Mouse (Mus musculus) neural tube, embryonic 11.5 days (tissue): ENCODE data around the gene Sirt1. TPM values are rescaled to one million over a fixed set of nuclear protein-coding genes. Genes with fewer than 3 reads are reported as not detected.

Experiments
- ATAC-seq: fragments of 200-750 bp; cut with Nextera tagmentation; 2 replicates; pipeline ENCODE4 v1.8.0; 2017; ENCODE audit warnings: moderate number of reproducible peaks, mild to moderate bottlenecking, moderate TSS enrichment, moderate library complexity; ENCODE audit not compliant: insufficient read depth, low FRiP score, low TSS enrichment
- DNase-seq: peaks from one replicate; pipeline ENCODE4 v3.0.0-alpha.2; 2015; ENCODE audit warnings: low spot score
- H3K27ac ChIP-seq: fragments of 300-500 bp; sonication (generic); 2 replicates; pipeline ENCODE4 v1.5.1; 2014; ENCODE audit warnings: low read depth, mild to moderate bottlenecking, low read length
- H3K27me3 ChIP-seq: fragments of 300-500 bp; sonication (generic); 2 replicates; pipeline ENCODE4 v1.6.1; 2014; ENCODE audit warnings: mild to moderate bottlenecking, low read length, mixed read lengths; ENCODE audit not compliant: control insufficient read depth, insufficient read depth
- H3K36me3 ChIP-seq: fragments of 300-500 bp; sonication (generic); 2 replicates; pipeline ENCODE4 v1.6.1; 2014; ENCODE audit warnings: mild to moderate bottlenecking, low read length, moderate library complexity, mixed read lengths; ENCODE audit not compliant: control insufficient read depth, insufficient read depth
- H3K4me1 ChIP-seq: fragments of 300-500 bp; sonication (generic); 2 replicates; pipeline ENCODE4 v1.6.1; 2014; ENCODE audit warnings: low read length, mixed read lengths; ENCODE audit not compliant: control insufficient read depth, insufficient read depth
- H3K4me2 ChIP-seq: fragments of 300-500 bp; sonication (generic); 2 replicates; pipeline ENCODE4 v1.6.1; 2014; ENCODE audit warnings: low read depth, mild to moderate bottlenecking, moderate library complexity
- H3K4me3 ChIP-seq: fragments of 300-500 bp; sonication (generic); 2 replicates; pipeline ENCODE4 v1.5.1; 2014; ENCODE audit warnings: low read depth, low read length
- H3K9ac ChIP-seq: fragments of 300-500 bp; sonication (generic); 2 replicates; pipeline ENCODE4 v1.6.1; 2014; ENCODE audit warnings: mild to moderate bottlenecking, low read length
- H3K9me3 ChIP-seq: fragments of 300-500 bp; sonication (generic); 2 replicates; pipeline ENCODE4 v1.6.1; 2016; ENCODE audit warnings: low read length; ENCODE audit not compliant: control insufficient read depth
- WGBS: fragments of 180-500 bp; shearing (Covaris S2); extraction: QIAGEN DNeasy Blood & Tissue Kit; methylation state at CpG from one replicate; pipeline ENCODE4 v1.1.7; 2014; 5-methylcytosine and 5-hydroxymethylcytosine counted together
- polyA plus RNA-seq: library from polyadenylated mRNA; unstranded; fragments of >200 nt; fragmentation: Nextera tagmentation; extraction: Ambion mirVana; gene quantifications from 2 replicates; pipeline ENCODE4 v1.2.1, GENCODE M21; 2014

The Sirt1 gene
- polyA plus RNA-seq, 1 experiment from 2014 or later: 13.3 TPM

DNA sequence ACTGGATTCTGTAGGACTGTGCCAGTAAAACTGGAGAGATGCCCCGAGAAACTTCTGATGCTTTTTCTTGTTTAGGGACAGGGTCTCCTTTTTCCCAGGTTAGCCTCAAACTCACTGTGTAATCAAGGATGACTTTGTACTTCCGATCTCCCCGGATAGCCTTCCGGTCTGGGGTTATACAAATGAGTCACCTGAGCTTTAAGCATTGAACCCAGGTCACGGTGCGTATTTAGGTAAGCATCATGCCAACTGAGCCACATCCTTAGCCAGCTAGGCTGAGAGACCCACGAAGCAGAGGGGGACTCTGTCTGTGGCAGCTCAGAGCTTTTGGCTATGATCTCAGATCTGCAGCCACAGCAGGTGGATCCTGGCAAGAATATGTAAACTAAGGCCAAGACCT lies 30.8 kb downstream of the Sirt1 start:
- Histone ChIP-seq H3K4me1 (no peaks in the 10 kb centered on the region), H3K9me3 (no peaks in the 10 kb centered on the region), H3K9ac (no peak overlapping the region), H3K36me3 (no peaks in the 10 kb centered on the region), H3K4me3 (no peak overlapping the region), H3K27me3 (no peaks in the 10 kb centered on the region), H3K27ac (no peak overlapping the region), H3K4me2 (no peak overlapping the region)
- no peak for DNase-seq
- no peak for ATAC-seq
- 89% methylated on average over 7 of the region's 7 CpGs for WGBS

DNA sequence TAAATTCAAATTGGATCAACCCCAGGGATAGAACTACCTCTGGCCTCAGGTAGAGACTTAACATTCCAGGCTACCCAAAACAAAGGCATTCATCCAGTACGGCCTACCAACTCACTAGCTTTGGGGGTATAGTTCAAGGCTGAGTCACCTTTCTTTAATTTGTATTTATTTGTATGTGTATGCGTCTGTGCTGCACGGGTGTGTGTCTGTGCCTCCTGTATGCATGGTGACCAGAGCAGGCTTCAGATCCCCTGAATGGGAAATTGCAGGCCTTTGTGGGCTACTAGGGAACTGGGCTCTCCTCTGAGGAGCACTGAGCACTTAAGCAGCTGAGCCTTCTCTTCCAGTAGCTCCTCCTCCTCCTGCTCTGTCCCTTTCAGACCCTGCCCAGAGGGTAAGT lies 33.2 kb downstream of the Sirt1 start:
- Histone ChIP-seq H3K27me3 (no peaks in the 10 kb centered on the region), H3K4me2 (no peak overlapping the region), H3K27ac (no peak overlapping the region), H3K36me3 (no peaks in the 10 kb centered on the region), H3K4me3 (no peak overlapping the region), H3K9me3 (no peaks in the 10 kb centered on the region), H3K9ac (no peak overlapping the region), H3K4me1 (no peaks in the 10 kb centered on the region)
- DNase-seq: no peak
- WGBS: 52% methylated on average over 3 of the region's 3 CpGs
- ATAC-seq: no peak

DNA sequence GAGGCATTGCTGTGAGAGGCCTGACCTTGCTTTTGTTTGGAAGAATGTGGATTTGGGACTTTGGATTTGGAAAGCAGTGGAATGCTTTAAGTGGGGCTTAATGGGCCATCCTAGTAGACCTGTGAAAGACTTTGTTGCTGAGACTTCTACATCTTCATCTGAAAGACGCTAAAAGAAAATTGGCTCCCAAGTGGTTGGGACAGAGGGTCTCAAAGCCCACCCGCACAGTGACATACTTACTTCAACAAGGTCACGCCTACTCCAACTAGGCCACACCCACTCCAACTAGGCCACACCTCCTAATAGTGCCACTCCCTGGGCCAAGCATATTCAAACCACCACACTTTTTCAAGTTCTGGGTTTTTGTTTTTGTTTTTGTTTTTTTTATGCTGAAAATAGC lies 36.8 kb downstream of the Sirt1 start:
- H3K27ac ChIP-seq: no peak overlapping the region
- no peaks in the 10 kb centered on the region for H3K4me1 ChIP-seq
- H3K9me3 ChIP-seq: no peaks in the 10 kb centered on the region
- H3K9ac ChIP-seq: no peak overlapping the region
- ATAC-seq (no peak), DNase-seq (no peak)
- H3K4me2 ChIP-seq: no peak overlapping the region
- WGBS: 92% methylated on average over 3 of the region's 3 CpGs
- H3K27me3 ChIP-seq: no peaks in the 10 kb centered on the region
- H3K36me3 ChIP-seq: no peaks in the 10 kb centered on the region
- no peak overlapping the region for H3K4me3 ChIP-seq

GRCm38 (mm10) chr10:63341351-63341750 lies 40.2 kb downstream of the Sirt1 start:
- 79% methylated on average over 2 of the region's 2 CpGs for WGBS

DNA sequence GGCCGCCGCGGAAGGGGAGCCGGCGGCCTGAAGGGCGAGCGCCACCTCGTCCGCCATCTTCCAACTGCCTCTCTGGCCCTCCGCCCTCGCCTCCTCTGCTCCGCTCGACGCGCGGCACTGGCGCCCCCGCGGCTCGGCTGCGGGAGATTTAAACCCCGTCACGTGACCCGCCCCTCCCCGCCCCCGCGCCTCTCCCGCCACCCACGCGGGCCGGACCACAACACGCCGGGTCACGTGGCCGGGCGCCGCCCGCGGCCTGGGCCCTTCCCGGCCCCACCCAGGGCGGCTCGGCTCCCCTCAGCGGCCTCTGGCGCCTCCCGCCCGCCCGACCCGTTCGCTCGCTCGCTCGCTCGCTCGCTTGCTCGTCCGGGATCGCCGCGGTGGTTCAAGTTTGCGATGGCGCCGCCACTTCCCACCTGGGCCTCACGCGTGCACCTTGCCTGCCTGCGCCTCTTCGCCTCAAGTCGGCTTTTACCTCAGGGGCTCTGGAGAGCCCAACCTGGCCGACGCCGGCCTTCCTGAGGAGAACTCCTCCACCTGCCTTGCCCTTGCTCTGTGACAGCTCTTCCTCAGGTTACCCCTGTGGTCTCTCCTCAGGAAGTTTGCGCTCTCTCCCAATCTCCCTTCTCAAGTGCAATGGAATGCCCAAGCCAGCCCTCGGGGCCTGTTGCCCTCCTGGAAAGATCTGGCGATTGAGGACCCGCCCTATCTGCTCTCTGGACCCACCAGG lies 42.4 kb downstream of the Sirt1 start:
- ATAC-seq (peak; percentile 95), DNase-seq (peak; percentile 93)
- Histone ChIP-seq H3K9me3 (no peaks in the 10 kb centered on the region), H3K4me3 (peak overlapping the region; percentile 87), H3K4me2 (peak overlapping the region; percentile 72), H3K4me1 (peaks cover 9% of the 10 kb centered on the region), H3K9ac (peak overlapping the region; percentile 96), H3K27me3 (no peaks in the 10 kb centered on the region), H3K36me3 (no peaks in the 10 kb centered on the region), H3K27ac (peak overlapping the region; percentile 90)
- under 1% methylated on average over 48 of the region's 74 CpGs for WGBS

More at GRCm38 (mm10) chr10:63341351-63341750, 40.2 kb downstream of the Sirt1 start:
- H3K4me1 ChIP-seq: peaks cover 9% of the 10 kb centered on the region
- H3K9me3 ChIP-seq: no peaks in the 10 kb centered on the region
- H3K4me2 ChIP-seq: no peak overlapping the region
- no peak overlapping the region for H3K27ac ChIP-seq
- ATAC-seq (no peak), DNase-seq (no peak)
- H3K4me3 ChIP-seq: no peak overlapping the region
- no peaks in the 10 kb centered on the region for H3K36me3 ChIP-seq
- H3K27me3 ChIP-seq: no peaks in the 10 kb centered on the region
- H3K9ac ChIP-seq: no peak overlapping the region

DNA sequence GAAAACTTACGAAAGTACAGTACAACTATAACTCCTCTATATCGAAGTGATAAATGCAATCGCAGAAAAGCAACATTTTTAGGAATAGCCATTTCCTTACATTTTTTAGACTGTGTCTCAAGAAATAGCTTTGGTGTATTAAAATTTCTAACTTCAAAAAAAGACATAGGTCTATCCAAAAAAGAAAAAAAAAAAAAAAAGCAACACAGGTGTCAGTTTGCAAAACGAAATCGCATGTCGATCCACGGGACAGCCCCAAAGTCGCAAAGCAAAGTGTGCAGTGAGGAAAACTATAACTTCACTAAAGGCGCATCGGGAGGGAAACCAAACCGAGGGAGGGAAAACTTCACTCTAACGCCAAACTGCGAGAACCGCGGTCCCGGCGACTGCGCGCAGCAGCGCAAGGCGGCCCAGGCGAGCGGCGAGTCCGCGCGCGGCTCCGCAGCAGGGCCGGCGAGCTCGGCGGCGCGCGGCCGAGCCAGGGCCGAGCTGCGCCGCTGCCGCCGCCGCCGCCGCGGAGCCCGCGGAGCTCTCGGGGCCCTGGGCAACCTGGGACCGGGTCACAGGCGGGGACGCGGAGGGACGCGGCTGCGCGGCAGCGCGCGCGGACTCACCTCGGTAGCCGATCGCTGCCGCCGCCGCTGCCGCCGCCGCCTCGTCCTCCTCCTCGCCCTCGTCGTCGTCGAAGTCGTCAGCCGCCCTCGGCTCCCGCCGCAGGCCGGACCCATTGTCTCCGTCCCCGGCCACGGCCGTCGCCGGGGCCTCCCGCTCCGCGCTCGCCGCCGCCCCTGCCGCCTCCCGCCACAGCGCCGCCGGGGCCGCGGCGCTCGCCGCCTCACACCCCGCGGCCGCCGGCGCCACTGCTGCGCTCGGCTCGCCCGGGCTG lies 43.3 kb downstream of the Sirt1 start:
- 1% methylated on average over 64 of the region's 113 CpGs for WGBS
- DNase-seq: peak; percentile 78
- Histone ChIP-seq H3K9ac (peak overlapping the region; percentile 96), H3K27ac (peak overlapping the region; percentile 90), H3K4me3 (peak overlapping the region; percentile 87), H3K4me2 (peak overlapping the region; percentile 72), H3K9me3 (no peaks in the 10 kb centered on the region), H3K36me3 (no peaks in the 10 kb centered on the region), H3K27me3 (no peaks in the 10 kb centered on the region), H3K4me1 (peaks cover 9% of the 10 kb centered on the region)
- ATAC-seq: peak; percentile 86

GRCm38 (mm10) chr10:63337326-63337725 lies 44.2 kb downstream of the Sirt1 start:
- Histone ChIP-seq H3K36me3 (no peaks in the 10 kb centered on the region), H3K27ac (no peak overlapping the region), H3K4me1 (peaks cover 9% of the 10 kb centered on the region), H3K9me3 (no peaks in the 10 kb centered on the region), H3K4me2 (peak overlapping the region; percentile 72), H3K27me3 (no peaks in the 10 kb centered on the region), H3K4me3 (peak overlapping the region; percentile 87), H3K9ac (0 out of 2 replicates have a peak overlapping the region, but pooled peaks have one; percentile 11)
- DNase-seq: no peak
- no peak for ATAC-seq
- WGBS: 36% methylated on average over 5 of the region's 5 CpGs

GRCm38 (mm10) chr10:63336901-63337300 lies 44.6 kb downstream of the Sirt1 start:
- H3K27ac ChIP-seq: no peak overlapping the region
- peak overlapping the region; percentile 72 for H3K4me2 ChIP-seq
- no peaks in the 10 kb centered on the region for H3K27me3 ChIP-seq
- H3K36me3 ChIP-seq: no peaks in the 10 kb centered on the region
- H3K4me1 ChIP-seq: peaks cover 9% of the 10 kb centered on the region
- no peak overlapping the region for H3K9ac ChIP-seq
- H3K9me3 ChIP-seq: no peaks in the 10 kb centered on the region
- H3K4me3 ChIP-seq: peak overlapping the region; percentile 87
- ATAC-seq: no peak
- no peak for DNase-seq
- WGBS: 53% methylated on average over 13 of the region's 13 CpGs
